15 mouse cellular contexts compared by ENCODE assay signal in the genomic region with DNA sequence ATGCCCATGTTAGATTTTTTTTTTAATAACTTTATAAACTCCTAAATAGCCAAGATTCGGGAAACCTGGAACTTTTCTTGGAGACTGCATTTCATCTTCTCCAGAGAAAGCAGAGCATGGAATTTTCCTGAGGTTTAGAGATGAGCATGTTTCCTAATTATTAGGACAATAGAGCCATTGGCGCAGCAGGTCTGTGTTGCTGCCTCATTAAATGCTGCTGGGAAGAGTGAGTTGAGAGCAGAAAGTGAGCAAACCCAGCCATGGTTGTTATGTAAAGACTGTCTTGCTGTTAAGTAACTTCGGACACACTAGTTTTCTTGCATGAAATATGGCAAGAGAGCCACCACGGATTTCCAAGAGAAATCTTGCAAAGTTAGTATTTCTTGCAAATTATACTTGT.
"Had no signal": no experiment of that assay in that cellular context is flagged by ENCODE, and none has a peak within 500 bp of the region (broad histone marks: within the 10 kb centered on the region; RNA-seq: fewer than 3 reads in every experiment).

No protein-coding gene starts in this region.

- DNase-seq: kidney, adult 9 months; kidney, postnatal 36 days; lung, embryonic 14.5 days; lung, postnatal 10 days; lung, postnatal 4 days; right cerebral cortex, adult 18-20 months; right cerebral cortex, postnatal 25 days; thymus, postnatal 14 days had no signal

- H3K36me3 ChIP-seq: limb, embryonic 15.5 days; liver, embryonic 12.5 days; midbrain, embryonic 10.5 days; midbrain, embryonic 15.5 days; neural tube, embryonic 13.5 days had no signal

- H3K27ac ChIP-seq: kidney, postnatal 0 days; limb, embryonic 15.5 days; liver, embryonic 12.5 days; midbrain, embryonic 10.5 days; midbrain, embryonic 15.5 days; neural tube, embryonic 13.5 days; stomach, postnatal 0 days had no signal

- H3K4me3 ChIP-seq: limb, embryonic 15.5 days; liver, embryonic 12.5 days; midbrain, embryonic 10.5 days; midbrain, embryonic 15.5 days; neural tube, embryonic 13.5 days had no signal

- H3K9me3 ChIP-seq: limb, embryonic 15.5 days; liver, embryonic 12.5 days; midbrain, embryonic 10.5 days; midbrain, embryonic 15.5 days; neural tube, embryonic 13.5 days had no signal

- H3K9ac ChIP-seq: limb, embryonic 15.5 days; liver, embryonic 12.5 days; lung, embryonic 14.5 days; midbrain, embryonic 15.5 days; neural tube, embryonic 13.5 days had no signal

- H3K4me2 ChIP-seq: limb, embryonic 15.5 days; liver, embryonic 12.5 days; lung, embryonic 14.5 days; midbrain, embryonic 15.5 days; neural tube, embryonic 13.5 days had no signal

- H3K27me3 ChIP-seq: limb, embryonic 15.5 days; liver, embryonic 12.5 days; midbrain, embryonic 15.5 days; neural tube, embryonic 13.5 days had no signal

- ATAC-seq: liver, embryonic 12.5 days; midbrain, embryonic 15.5 days had no signal

- H3K4me1 ChIP-seq: limb, embryonic 15.5 days; liver, embryonic 12.5 days; midbrain, embryonic 10.5 days; midbrain, embryonic 15.5 days had no signal
